Mouse (Mus musculus): ENCODE measurements at regions not wholly inside any gene's neighbourhood (a gene's known extent, or its start where the extent isn't known, plus 50 kb on each side); places are given as distances from the start of the nearest gene placed in this dataset.

- no peak for TF ChIP-seq POLR2A (IDR thresholded peaks at IDR 0.05; ENCODE audit: borderline replicate concordance, extremely low read depth, insufficient read depth, insufficient read length, poor library complexity, severe bottlenecking)
- TF ChIP-seq CTCF (IDR thresholded peaks at IDR 0.05; ENCODE audit: borderline replicate concordance, extremely low read depth, insufficient read depth, insufficient read length), result no peak
These were observed 70.1 kb upstream of the Lrig3 start for GRCm38 (mm10) chr10:125895744-125896482.

Data from brain, embryonic 14.5 days (tissue).